Mouse (Mus musculus) ES-Bruce4 (cell line): ENCODE measurements around the gene Pdgfb.

Experiments
- CTCF ChIP-seq: IDR thresholded peaks from one replicate; pipeline ENCODE4 v1.8.1; 2011; ENCODE audit warnings: low read depth, low read length
- EP300 ChIP-seq: IDR thresholded peaks from 2 replicates; pipeline ENCODE4 v1.6.1; 2011; ENCODE audit warnings: low read depth, low read length; ENCODE audit not compliant: insufficient read depth
- POLR2A ChIP-seq: IDR thresholded peaks from one replicate; pipeline ENCODE4 v1.8.1; 2011; ENCODE audit warnings: low read length; ENCODE audit not compliant: insufficient read depth

DNA sequence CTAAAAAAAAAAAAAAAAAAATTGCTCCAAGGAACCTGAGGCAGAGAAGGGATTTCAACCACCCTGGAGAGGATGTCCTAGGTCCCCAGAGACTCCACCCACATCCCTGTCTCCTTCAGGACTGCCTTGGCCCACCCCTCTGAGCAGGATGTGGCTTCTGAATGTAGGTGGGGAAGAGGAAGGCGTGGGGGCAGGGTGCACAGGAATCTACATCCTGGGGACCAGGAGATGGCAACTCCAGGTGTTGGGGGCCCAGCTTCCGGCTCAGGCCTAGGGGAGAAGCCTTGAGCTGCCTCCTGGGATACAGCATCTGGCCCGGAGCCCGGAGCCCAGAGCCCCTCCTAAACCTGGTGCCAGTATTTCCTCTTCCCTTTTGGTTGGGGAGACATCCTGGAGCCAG lies 35.3 kb upstream of the Pdgfb start:
- TF ChIP-seq EP300 (no peak), CTCF (no peak), POLR2A (no peak)
